Mouse (Mus musculus) adrenal gland, postnatal 36 days (tissue): ENCODE measurements around the gene Armc5. TPM values are rescaled to one million over a fixed set of nuclear protein-coding genes. Genes with fewer than 3 reads are reported as not detected.

Experiments
- DNase-seq, 2 experiments: peaks; one replicate each; pipeline ENCODE4 v3.0.0; 2021; ENCODE audit warnings: mixed read lengths in 1 of 2
- total RNA-seq, 2 experiments: library from RNA; stranded (reverse); gene quantifications; 2 replicates each; pipeline ENCODE4 v1.2.3; 2021

The Armc5 gene
- total RNA-seq, 2 experiments from 2014 or later, result 18.5 to 19.9 TPM

DNA sequence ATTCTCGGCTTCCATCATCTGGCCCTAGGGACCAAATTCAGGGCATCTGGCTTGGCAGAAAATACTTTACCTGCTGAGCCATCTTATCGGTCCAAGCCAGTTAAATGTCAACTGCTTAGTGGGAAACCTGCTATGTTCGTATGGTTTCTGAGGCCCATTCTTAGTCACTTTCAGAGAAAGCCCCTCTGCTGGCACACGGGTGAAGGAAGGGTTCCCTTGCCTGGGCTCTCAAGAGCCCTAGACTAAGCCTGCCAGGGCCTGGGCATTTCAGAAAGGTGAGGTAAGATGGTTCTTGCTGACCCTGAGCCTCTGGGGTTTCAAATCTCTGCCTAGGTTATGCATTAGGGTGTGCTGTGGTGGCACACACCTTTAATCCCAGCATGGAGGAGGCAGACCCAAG lies 8.4 kb downstream of the Armc5 start:
- DNase-seq, result no peak

DNA sequence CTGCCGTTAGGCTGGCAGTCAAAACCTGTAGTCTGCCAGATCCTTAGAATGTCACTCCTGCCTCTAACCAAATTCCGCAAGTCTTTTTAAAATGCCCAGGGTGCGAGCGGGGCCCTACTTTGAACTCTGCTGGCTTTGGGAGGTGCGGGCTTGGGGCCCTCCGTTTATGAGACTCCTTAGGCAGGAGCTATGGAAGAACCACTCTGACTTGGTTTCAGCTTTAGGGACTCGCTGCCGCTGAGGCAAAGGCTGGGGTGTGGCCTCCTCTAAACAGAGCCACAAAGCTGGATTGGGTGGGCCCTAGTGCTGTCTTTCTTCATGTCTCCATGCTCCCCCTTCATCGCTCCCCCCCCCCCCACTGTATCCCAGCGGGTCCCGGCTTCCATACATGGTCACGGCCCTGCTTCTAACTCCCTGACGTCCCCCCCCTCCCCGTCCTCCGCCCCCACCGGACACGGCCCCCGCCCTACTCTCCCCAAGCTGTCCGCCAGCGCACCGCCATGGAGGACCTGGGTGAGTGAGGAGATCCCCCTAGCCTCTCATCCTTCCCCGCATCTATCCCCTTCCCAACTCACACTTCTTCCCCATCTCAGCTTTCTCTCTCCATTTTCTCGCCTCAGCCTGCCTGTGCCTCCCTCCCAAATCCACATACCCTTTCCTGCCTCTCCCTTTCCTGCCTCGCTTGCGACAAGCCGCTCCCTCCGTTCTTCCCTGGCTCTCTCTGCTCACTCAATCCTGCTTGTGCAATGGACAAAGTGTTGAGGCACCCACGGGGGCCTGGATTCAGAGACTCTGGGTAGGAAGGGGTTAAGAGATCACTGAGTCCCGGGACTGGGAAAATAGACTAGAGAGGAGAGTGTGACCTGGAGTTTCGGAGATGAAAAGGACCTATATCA lies 9.6 kb downstream of the Armc5 start, which contains the start of gene Tgfb1i1:
Tgfb1i1 (plus strand) TSS at position 317 of the 896 bp plus-strand sequence.
- DNase-seq, result peak; percentile 54 to 68

DNA sequence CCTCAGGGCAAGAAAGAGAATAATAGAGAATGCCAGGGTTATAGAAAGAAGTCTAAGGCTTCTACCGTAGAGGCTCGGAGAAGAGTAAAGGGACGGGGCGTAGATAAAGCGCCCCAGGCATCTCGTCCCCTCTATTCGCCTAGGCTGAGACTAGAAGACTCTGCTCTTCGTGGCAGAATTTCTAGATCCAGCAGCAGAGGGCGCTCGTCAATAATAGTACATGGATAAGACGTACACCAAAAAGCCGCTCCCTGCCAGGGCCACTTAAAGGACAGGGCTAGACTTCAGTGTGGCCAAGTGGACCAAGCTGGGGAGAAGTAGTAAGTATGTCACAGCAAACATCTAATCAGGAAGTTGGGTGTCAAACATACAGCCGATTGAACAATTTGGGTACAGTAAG lies 10.3 kb downstream of the Armc5 start:
- peak; percentile 86 to 92 for DNase-seq

GRCm38 (mm10) chr7:128248081-128249042 lies 11.2 kb downstream of the Armc5 start:
- no peak for DNase-seq

DNA sequence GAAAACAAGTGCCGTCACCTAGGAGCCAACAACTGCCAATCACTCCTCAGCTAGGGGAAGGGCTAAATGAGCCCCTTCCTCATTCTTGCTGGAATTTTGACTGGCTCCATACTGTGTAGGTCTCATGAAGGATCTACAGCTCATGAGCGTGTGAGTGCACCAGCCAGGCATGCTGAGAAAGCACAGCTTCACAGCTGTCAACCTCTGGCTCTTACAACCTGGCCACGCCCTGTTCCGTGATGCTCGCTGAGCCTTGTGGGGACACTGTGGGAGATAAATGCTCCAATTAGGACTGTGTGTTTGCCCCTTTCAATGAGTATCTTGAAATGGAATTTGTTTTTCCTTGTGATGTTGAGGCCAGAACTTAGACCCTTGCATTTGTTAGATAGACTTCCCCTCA lies 12.9 kb downstream of the Armc5 start:
- no peak for DNase-seq

GRCm38 (mm10) chr7:128251946-128252345 lies 14.8 kb downstream of the Armc5 start:
- no peak for DNase-seq

GRCm38 (mm10) chr7:128252609-128253008 lies 15.5 kb downstream of the Armc5 start:
- peak in 1 of 2 experiments; percentile 32 for DNase-seq

GRCm38 (mm10) chr7:128254978-128255377 lies 17.8 kb downstream of the Armc5 start:
- no peak for DNase-seq

- DNase-seq, result no peak
These were observed 18.6 kb downstream of the Armc5 start for GRCm38 (mm10) chr7:128255757-128256156.

- DNase-seq, result peak; percentile 24 to 65
These were observed 19.7 kb downstream of the Armc5 start for GRCm38 (mm10) chr7:128256783-128257334.

DNA sequence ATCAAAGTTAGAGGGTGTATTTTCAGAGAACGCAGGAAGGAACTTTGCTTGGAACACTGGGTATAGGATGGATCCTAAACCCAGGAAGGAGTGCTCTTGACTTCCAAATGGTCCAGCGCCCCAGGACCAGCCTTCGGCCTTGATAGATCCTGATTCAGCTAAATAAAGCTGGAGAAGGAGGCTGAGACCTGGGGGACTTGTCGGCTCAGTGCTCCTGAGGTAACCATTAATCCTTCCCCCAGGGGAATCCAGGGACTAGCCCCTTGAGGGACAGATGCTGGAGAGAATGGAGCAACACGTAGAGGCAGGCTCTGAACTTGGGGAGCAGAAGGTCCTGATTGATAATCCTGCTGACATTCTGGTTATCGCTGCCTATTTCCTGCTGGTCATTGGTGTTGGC lies 28.3 kb downstream of the Armc5 start, which contains the start of gene Slc5a2:
Slc5a2 (plus strand) TSS at position 247 of the 400 bp plus-strand sequence.
- DNase-seq, result no peak

GRCm38 (mm10) chr7:128266056-128266455 lies 28.9 kb downstream of the Armc5 start:
- DNase-seq, result no peak

DNA sequence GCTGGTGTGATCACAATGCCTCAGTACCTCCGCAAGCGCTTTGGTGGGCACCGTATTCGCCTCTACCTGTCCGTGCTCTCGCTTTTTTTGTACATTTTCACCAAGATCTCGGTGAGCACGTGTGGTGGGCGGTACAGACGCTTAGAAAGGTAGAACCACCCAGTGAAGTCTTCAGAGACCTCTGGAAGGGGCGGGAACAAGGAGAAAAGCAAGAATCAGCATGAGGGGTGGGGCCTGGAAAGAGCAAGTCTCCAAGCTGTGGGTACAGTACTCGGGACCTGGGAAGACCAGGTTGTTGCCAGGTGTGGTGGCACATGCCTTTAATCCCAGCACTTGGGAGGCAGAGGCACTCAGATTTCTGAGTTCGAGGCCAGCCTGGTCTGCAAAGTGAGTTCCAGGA lies 30.2 kb downstream of the Armc5 start:
- no peak for DNase-seq

DNA sequence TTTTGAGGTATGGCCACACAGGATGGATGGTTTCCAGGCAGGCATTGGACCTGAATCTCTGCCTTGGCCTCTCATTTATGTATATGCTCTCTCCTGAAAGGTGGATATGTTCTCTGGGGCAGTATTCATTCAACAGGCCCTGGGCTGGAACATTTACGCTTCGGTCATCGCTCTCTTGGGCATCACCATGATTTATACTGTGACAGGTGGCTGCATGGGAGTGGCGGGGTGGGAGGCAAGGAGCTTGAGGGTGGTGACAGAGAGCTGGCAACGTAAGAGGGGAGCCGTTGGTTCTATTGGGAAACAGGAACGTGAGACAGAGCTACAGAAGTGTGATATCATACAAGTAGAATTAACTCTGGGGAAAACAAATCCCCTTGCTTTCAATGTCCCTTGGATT lies 30.7 kb downstream of the Armc5 start:
- no peak for DNase-seq

- no peak for DNase-seq
These were observed 33.3 kb downstream of the Armc5 start for GRCm38 (mm10) chr7:128270431-128270850.

DNA sequence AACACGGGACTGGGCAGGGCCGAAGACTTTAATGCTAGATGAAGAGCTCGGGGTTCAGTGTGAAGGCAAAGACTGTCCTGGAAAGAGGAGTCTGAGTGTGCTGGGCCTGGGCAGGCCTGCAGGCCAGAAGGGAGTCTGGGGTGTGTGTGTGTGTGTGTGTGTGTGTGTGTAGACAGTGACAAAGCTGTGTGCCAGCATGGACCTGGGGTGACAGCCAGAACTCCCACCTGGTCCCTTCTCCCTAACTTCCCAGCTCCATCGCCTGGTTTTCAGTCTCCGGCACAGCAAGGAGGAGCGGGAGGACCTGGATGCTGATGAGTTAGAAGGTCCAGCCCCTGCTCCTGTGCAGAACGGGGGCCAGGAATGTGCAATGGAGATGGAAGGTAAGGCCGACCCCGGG lies 34.4 kb downstream of the Armc5 start:
- no peak for DNase-seq

- DNase-seq, result peak in 1 of 2 experiments; percentile 15
These were observed 38.9 kb downstream of the Armc5 start for GRCm38 (mm10) chr7:128276051-128276450.

DNA sequence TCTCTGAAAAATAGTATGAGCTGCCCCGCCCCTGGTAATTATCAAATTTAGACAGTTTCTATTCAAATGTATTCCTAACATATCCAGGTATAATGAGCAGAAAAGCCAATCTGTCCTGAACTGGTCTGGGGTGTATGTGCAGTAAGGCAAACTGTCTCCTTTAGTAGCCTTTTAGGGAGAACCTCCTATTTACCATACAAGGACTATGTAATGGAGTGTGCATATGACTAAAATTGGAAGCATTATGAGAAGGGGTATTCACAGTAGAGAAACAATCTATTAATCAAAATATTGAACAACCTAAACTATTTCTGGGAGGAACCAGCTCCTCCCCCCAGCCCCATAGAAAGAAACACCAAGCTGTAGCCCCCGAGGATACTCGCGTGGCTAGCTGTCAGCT lies 42.6 kb downstream of the Armc5 start:
- no peak for DNase-seq

DNA sequence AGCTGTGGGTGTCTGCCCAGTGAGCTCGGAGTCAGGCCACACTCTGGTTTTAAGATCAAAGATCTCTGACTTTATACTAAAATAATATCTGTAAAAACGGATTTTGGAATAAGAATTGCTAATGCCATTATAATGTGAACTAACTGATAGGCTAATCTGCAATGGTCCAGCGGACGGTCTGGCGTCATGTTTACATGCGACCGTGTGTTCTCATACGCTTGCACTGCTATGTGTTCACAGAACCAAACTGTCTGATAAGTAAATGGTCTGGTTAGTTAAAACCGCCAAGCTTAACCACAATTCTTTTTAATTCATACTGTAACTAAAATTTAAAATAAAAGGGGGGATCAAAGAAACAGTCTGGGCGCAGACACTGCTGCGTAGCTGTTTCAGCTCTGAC lies 44.6 kb downstream of the Armc5 start:
- DNase-seq, result no peak

GRCm38 (mm10) chr7:128282532-128283244 lies 45.5 kb downstream of the Armc5 start:
- no peak for DNase-seq

- DNase-seq, result no peak
These were observed 46.9 kb downstream of the Armc5 start for GRCm38 (mm10) chr7:128284047-128284446.

GRCm38 (mm10) chr7:128285060-128285459 lies 47.9 kb downstream of the Armc5 start:
- DNase-seq, result peak; percentile 33 to 45
